Mouse (Mus musculus): ENCODE data around the gene Matk.
A peak's percentile ranks its signal among the peaks of the same experiment; 100 is the strongest.
"Not testable (repeated sequence)": the region's sequence is repeated elsewhere in the genome, so short reads cannot be mapped to it uniquely, and the experiment has no call there.

The Matk gene

GRCm38 (mm10) chr10:81252424-81253419, at the start of gene Matk:
TSS of gene Matk (plus strand) at chr10:81252935.
- no peak for DNase-seq (ENCODE audit: low read depth)

- no peak for DNase-seq (ENCODE audit: low read depth)
Observed at GRCm38 (mm10) chr10:81202978-81203720, 49.6 kb upstream of the Matk start.

DNA sequence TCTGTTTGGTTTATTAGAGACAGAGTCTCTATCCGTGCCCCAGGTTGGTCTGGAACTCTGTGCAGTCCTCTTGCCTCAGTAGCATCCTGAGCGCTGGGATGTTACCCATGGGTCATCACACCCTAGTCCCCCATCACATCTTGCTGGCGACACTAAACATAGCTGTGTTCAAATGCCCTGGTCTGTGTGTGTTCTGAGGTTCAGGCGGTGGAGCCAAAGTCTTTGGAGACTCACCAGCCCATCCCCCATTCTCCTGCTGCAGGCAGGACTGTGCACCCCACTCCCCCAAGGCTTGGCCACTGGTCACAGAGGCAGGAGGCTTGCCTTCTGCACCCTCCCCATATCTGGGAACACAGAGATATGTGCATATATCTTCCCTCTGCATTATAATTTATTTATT, 48.6 kb upstream of the Matk start:
- no peak for DNase-seq (ENCODE audit: low read depth)

DNA sequence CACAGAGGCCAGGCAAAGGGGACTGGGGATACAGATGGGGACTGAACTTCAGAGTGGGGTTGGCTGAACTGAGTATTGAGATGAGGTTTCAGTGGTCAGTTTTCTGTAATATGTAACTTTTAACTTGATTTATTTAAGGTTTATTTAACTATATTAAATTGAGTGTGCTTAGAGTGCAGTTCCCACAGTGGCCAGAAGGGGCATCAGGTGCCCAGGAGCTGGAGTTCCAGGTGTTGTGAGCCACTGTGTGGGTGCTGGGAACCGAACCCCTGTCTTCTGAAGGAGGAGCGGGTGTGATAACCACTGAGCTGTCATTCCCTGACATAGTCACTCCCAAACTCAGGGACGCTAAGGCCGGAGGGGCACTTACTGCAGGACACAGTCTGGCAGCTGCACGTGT, 42.6 kb upstream of the Matk start:
- no peak for DNase-seq (ENCODE audit: low read depth)

DNA sequence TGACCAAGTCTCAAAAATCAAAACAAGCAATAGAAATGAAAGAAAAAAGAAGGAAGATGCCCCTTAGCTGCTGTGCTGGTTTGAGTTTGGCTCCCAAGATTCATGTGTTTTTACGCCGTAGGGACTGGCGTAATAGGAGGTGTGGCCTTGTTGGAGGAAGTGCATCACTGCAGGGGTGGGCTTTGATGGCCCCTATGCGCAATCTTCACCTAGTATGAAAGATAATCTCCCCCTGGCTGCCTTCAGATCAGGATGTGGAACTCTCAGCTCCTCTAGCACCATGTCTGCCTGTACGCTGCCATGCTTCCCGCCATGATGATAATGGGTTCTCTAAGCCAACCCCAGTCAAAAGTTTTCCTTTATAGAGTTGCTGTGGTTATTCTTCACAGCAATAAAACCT, 36.5 kb upstream of the Matk start:
- DNase-seq (ENCODE audit: low read depth), result no peak

DNA sequence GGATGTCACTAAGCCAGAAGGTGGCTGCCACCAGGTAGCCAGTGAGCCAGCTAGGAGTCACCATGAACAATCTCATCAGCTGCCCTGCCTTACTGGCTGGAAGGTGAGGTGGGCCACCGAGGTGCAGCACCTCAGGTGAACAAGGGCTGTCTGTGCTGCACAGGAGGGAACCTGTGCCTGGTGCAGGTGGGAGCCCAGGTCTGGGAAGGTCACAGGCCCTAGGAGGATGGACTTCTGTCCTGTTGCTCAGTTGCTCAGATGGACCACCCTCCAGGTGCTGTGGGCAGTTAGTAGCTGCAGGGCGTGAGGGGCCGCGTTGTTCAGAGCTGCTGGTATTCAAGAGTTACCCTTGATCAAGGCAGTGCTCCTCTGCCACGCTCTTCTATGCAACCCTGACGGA, 35.9 kb upstream of the Matk start:
- DNase-seq (ENCODE audit: low read depth), result no peak

DNA sequence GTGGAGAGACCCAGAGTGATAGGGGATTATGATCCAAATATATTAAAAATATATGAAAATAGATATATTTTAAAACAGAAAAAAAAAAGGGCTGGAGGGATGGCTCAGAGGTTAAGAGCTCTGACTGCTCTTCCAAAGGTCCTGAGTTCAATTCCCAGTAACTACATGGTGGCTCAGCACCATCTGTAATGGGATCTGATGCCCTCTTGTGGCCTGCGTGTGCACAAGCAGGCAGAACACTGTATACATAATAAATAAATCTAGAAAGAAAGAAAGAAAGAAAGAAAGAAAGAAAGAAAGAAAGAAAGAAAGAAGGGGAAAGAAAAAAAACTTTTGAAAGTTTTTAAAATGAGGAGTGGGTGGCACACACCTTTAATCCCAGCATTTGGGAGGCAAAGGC, 35.5 kb upstream of the Matk start:
- not testable (repeated sequence) for DNase-seq (ENCODE audit: low read depth)

DNA sequence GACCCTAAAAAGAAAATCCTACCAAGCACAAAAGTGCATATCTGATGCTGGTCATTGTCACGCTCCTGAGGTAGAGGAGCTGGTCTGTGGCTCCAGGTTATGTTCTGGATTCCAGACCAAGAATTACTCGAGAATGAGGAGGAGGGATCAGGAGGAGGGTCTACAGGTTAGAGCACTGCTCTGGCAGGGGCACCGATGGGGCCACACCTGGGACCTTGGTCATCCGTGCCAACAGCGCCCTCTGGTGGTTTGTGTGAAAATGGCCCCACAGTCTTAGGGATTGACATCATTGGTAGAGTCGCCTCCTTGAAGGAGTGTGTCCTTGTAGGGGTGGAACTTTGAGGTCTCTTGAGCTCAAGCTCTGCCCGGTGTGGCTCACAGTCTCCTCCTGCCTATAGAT, 34.8 kb upstream of the Matk start:
- DNase-seq (ENCODE audit: low read depth), result no peak

DNA sequence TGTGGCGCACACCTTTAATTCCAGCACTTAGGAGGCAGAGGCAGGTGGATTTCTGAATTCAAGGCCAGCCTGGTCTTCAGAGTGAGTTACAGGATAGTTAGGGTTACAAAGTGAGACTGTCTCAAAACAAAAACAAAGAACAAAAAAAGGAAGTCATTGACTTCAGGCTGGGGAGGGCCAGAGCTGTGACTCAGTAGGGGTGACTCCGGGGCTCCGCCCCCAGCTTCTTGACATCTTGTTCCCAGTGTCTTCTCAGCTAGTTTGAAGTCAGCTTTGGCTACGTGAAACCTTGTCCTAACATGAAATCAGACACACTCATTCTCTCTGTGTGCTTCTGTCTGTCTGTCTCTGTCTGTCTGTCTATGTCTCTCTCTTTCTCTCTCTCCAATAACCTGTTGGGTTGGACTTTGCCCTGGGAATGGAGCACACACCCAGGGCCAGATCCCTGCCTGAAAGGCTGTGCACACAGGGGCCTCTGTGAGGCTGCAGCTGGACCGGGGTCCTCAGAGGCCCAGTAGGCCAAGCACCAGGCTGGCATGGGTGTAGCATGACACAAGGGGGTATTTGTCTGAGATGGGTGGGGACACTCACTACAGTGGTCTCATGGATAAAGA, 31.2 kb upstream of the Matk start:
- no peak for DNase-seq (ENCODE audit: low read depth)

GRCm38 (mm10) chr10:81223731-81224130, 29.0 kb upstream of the Matk start:
- DNase-seq (ENCODE audit: low read depth), result not testable (repeated sequence)

- no peak for DNase-seq (ENCODE audit: low read depth)
Observed at GRCm38 (mm10) chr10:81229735-81230437, 22.8 kb upstream of the Matk start.

DNA sequence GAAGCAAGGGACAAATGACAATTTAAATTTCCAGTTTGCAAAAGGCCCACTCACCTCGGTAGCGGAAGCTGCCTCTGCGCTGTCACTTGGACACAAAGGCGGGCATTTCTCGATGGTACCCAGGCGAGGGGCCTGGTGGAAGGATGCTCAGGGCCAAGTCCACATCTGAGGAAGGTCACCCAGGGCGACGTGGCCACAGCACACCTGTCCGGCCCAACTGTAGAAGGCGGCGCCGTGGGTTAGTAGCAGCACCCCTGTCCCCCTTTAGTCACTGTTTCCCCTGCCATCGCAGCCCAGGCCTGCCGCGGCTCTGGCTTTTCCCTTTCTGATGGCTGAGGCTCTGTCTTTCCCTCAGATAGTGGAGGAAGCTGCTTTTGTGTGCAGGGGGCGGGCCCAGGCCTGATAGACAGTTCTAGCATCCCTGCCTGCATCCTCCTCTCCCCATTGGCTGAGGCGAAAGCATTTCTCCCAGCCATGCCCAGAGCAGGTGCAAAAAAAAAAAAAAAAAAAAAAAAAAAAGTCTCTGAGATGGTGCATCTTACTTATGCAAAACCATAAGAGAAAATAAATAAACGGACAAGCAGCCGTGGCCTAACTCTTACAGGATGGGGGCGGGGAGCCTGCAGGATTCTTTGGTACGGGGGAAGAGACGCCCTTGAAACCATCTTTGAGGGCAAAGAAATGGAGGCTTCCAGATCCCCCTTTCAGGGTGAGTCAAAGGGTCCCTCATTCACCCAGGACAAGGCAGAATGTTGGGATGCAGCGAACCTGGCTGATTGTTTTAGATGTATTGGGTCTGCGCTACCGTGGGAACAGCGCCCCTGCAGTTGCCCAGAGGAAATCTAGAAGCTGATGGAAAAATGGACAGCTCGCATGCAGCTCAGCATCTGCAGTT, 22.1 kb upstream of the Matk start, which contains the start of gene Atcay:
TSS of gene Atcay (minus strand) at position 396 of the 895 bp plus-strand sequence.
- no peak for DNase-seq (ENCODE audit: low read depth)

GRCm38 (mm10) chr10:81231436-81231835, 21.3 kb upstream of the Matk start:
- no peak for DNase-seq (ENCODE audit: low read depth)

- peak; percentile 73 for DNase-seq (ENCODE audit: low read depth)
Observed at GRCm38 (mm10) chr10:81232580-81233225, 20.0 kb upstream of the Matk start, which contains the start of gene Zfr2. TSS of gene Zfr2 (plus strand) at chr10:81233155.

- no peak for DNase-seq (ENCODE audit: low read depth)
Observed at GRCm38 (mm10) chr10:81233226-81233585, 19.5 kb upstream of the Matk start.

DNA sequence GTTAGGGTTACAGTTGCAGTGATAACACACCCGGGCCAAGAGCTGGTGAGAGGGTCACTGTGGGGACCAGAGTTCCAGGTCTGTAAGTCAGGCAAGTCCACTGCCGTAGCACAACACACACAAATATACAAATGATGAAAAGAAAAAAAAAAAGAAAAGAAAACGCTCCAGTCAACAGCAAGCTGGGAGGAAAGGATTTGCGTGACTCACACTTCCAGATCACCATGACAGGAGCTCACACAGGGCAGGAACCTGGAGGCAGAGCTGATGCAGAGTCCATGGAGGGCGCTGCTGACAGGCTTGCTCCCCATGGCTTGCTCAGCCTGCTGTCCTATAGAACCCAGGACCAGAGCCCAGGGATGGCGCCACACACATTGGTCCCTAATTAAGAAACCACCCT, 18.5 kb upstream of the Matk start:
- DNase-seq (ENCODE audit: low read depth), result no peak

DNA sequence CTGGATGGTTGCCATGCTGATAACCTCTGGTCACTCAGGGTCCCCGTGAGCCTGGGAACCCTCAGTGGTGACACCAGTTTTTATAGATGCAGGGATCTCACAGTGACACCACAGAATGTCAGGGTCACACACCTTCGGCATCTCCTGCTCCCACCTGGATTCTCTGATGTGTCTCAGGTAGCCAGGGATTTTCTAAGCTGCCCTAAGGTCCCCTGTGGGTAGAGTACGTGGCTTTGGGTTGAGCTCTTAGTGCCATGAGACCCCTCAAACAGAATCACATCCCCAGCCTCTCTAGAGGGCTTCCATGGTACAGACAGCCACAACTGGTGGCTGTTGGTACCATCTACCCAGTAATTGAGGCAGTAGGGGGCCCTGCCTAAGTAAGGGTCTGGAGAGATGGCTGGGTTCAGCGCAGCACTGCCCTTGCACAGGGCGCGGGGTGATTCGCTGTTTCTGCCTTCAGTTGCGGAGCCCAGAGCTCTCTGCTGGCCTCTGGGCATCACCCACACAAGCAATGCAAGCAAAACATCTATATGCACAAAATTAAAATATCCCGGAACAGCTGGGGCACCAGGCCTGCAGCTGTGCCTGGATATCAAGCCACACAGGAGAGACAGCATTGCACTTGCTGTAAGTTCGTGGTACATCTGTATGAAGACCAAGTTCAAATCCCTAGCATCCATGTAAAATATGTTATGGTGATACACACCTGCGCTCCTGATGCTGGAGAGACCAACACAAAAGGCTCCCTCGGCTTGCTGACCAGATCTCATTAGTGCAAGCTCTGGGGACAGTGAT, 16.1 kb upstream of the Matk start:
- no peak for DNase-seq (ENCODE audit: low read depth)

DNA sequence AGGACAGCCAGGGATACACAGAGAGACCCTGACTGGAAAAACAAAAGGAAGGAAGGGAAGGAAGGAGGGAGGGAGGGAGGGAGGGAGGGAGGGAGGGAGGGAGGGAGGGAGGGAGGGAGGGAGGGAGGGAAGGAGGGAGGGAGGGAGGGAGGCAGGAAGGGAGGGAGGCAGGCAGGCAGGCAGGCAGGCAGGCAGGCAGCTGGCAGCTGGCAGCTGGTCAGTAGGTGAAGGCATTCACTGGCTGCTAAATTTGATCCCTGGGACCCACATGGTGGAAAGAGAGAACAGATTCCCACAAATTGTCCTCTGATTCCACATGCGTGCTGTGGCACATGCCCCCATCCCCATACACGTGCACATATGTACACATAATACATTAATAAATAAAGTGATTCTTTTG, 14.1 kb upstream of the Matk start:
- DNase-seq (ENCODE audit: low read depth), result no peak

DNA sequence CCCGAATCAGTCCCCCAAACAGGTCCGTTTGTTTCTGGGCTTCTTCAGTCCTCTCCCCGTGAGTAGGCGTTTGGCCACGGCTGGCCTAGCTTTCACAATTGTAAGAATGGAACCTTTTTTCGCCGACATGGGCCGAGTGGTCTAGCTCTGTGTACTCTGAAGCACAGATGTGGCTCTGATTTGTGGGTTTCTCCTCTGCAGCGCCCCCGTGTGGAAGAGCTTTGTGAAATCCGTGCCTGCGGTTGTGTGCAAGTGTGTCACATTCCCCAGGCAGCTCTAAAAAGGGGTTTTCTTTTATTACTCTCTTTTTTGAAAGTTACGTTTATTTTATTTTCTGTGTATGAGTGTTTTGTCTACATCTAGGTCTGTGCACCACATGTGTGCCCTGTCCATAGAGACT, 11.9 kb upstream of the Matk start:
- DNase-seq (ENCODE audit: low read depth), result no peak

DNA sequence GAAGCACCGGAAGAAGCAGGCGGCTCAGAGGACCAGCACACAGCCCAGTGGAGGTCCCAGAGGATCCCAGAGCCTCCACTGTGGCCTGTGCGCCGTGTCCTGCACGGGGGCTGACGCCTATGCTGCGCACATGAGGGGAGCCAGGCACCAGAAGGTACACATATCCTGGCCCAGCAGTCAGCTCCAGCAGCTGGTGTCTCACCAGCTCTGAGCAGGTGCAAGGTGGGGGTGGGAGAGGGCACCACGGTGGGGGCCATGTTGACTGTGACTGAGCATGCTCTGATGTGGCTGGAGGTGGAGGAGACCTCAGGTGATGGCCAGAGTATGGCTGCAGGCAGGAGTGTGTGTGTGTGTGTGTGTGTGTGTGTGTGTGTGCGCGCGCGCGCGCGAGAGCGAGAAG, 10.7 kb upstream of the Matk start:
- DNase-seq (ENCODE audit: low read depth), result no peak

Measured in fibroblast of lung, adult 2 months (primary cell).